Mouse (Mus musculus) heart, embryonic 11.5 days (tissue): Measurements from ENCODE around the gene Pitpna. TPM values are rescaled to one million over a fixed set of nuclear protein-coding genes. Genes with fewer than 3 reads are reported as not detected.

Experiments
- ATAC-seq: fragments of 200-750 bp; cut with Nextera tagmentation; replicated peaks from 2 replicates; pipeline ENCODE4 v1.8.0; 2017; ENCODE audit warnings: moderate library complexity; ENCODE audit not compliant: insufficient number of reproducible peaks, low FRiP score, low TSS enrichment
- H3K27ac ChIP-seq: fragments of 300-500 bp; sonication (generic); 2 replicates; pipeline ENCODE4 v1.5.1; 2014; ENCODE audit warnings: mild to moderate bottlenecking, low read depth, low read length
- H3K27me3 ChIP-seq: fragments of 300-500 bp; sonication (generic); 2 replicates; pipeline ENCODE4 v1.6.1; 2014; ENCODE audit warnings: mild to moderate bottlenecking, low read length, mixed read lengths; ENCODE audit not compliant: control insufficient read depth, insufficient read depth
- H3K36me3 ChIP-seq: fragments of 300-500 bp; sonication (generic); 2 replicates; pipeline ENCODE4 v1.6.1; 2014; ENCODE audit warnings: mild to moderate bottlenecking, low read length, moderate library complexity, mixed read lengths; ENCODE audit not compliant: control insufficient read depth, insufficient read depth
- H3K4me1 ChIP-seq: fragments of 300-500 bp; sonication (generic); 2 replicates; pipeline ENCODE4 v1.6.1; 2014; ENCODE audit warnings: low read length; ENCODE audit not compliant: control insufficient read depth, insufficient read depth
- H3K4me2 ChIP-seq: fragments of 300-500 bp; sonication (generic); 2 replicates; pipeline ENCODE4 v1.6.1; 2014; ENCODE audit warnings: mild to moderate bottlenecking, moderate library complexity
- H3K4me3 ChIP-seq: fragments of 300-500 bp; sonication (generic); 2 replicates; pipeline ENCODE4 v1.5.1; 2014; ENCODE audit warnings: low read depth, low read length
- H3K9ac ChIP-seq: fragments of 300-500 bp; sonication (generic); 2 replicates; pipeline ENCODE4 v1.6.1; 2014; ENCODE audit warnings: mild to moderate bottlenecking, low read depth, low read length, moderate library complexity
- H3K9me3 ChIP-seq: fragments of 300-500 bp; sonication (generic); replicated peaks from 2 replicates; pipeline ENCODE4 v1.6.1; 2016; ENCODE audit warnings: low read length; ENCODE audit not compliant: control insufficient read depth
- WGBS: fragments of 180-500 bp; shearing (Covaris S2); extraction: QIAGEN DNeasy Blood & Tissue Kit; methylation state at CpG from one replicate; pipeline ENCODE4 v1.1.7; 2014; ENCODE audit not compliant: insufficient replicate concordance; 5-methylcytosine and 5-hydroxymethylcytosine counted together
- polyA plus RNA-seq: library from polyadenylated mRNA; unstranded; fragments of >200 nt; fragmentation: Nextera tagmentation; extraction: Ambion mirVana; gene quantifications from 2 replicates; pipeline ENCODE4 v1.2.1, GENCODE M21; 2014

Gene Pitpna
- polyA plus RNA-seq, 1 experiment from 2014 or later: 59.7 TPM

GRCm38 (mm10) chr11:75652942-75653684 is 65.2 kb downstream of the Pitpna start:
- 25% methylated on average over 14 of the region's 14 CpGs for WGBS
- Histone ChIP-seq H3K9me3 (no peaks in the 10 kb centered on the region), H3K4me1 (peaks cover 62% of the 10 kb centered on the region), H3K4me2 (peak overlapping the region; percentile 88), H3K27me3 (no peaks in the 10 kb centered on the region), H3K9ac (peak overlapping the region; percentile 78), H3K27ac (peak overlapping the region; percentile 87), H3K36me3 (peaks cover under 1% of the 10 kb centered on the region), H3K4me3 (peak overlapping the region; percentile 56)
- no peak for ATAC-seq

GRCm38 (mm10) chr11:75653781-75654470 is 66.0 kb downstream of the Pitpna start:
- Histone ChIP-seq H3K9me3 (no peaks in the 10 kb centered on the region), H3K9ac (peak overlapping the region; percentile 78), H3K27me3 (no peaks in the 10 kb centered on the region), H3K4me2 (peak overlapping the region; percentile 88), H3K36me3 (peaks cover 6% of the 10 kb centered on the region), H3K4me1 (peaks cover 58% of the 10 kb centered on the region), H3K4me3 (peak overlapping the region; percentile 56), H3K27ac (peak overlapping the region; percentile 87)
- ATAC-seq: peak; percentile 70
- 2% methylated on average over 43 of the region's 45 CpGs for WGBS

GRCm38 (mm10) chr11:75654471-75655390 is 66.8 kb downstream of the Pitpna start:
- peaks cover 6% of the 10 kb centered on the region for H3K36me3 ChIP-seq
- 28% methylated on average over 25 of the region's 25 CpGs for WGBS
- peaks cover 54% of the 10 kb centered on the region for H3K4me1 ChIP-seq
- H3K27ac ChIP-seq: peak overlapping the region; percentile 87
- peak overlapping the region; percentile 89 for H3K9ac ChIP-seq
- no peaks in the 10 kb centered on the region for H3K9me3 ChIP-seq
- no peaks in the 10 kb centered on the region for H3K27me3 ChIP-seq
- H3K4me3 ChIP-seq: peak overlapping the region; percentile 78
- ATAC-seq: peak; percentile 0; the same call in 1 of the 2 replicates
- peak overlapping the region; percentile 88 for H3K4me2 ChIP-seq

GRCm38 (mm10) chr11:75655621-75656545 is 68.0 kb downstream of the Pitpna start:
- H3K27me3 ChIP-seq: no peaks in the 10 kb centered on the region
- H3K9me3 ChIP-seq: no peaks in the 10 kb centered on the region
- H3K27ac ChIP-seq: peak overlapping the region; percentile 87
- H3K4me2 ChIP-seq: peak overlapping the region; percentile 88
- H3K36me3 ChIP-seq: peaks cover 14% of the 10 kb centered on the region
- under 1% methylated on average over 77 of the region's 78 CpGs for WGBS
- peak; percentile 45 for ATAC-seq
- peaks cover 49% of the 10 kb centered on the region for H3K4me1 ChIP-seq
- peak overlapping the region; percentile 78 for H3K4me3 ChIP-seq
- peak overlapping the region; percentile 89 for H3K9ac ChIP-seq

GRCm38 (mm10) chr11:75656621-75657590 is 69.0 kb downstream of the Pitpna start:
- H3K4me3 ChIP-seq: peak overlapping the region; percentile 78
- no peaks in the 10 kb centered on the region for H3K9me3 ChIP-seq
- peak overlapping the region; percentile 87; the same call in 1 of the 2 replicates for H3K27ac ChIP-seq
- H3K36me3 ChIP-seq: peaks cover 24% of the 10 kb centered on the region
- no peak for ATAC-seq
- no peaks in the 10 kb centered on the region for H3K27me3 ChIP-seq
- peak overlapping the region; percentile 88 for H3K4me2 ChIP-seq
- peak overlapping the region; percentile 89 for H3K9ac ChIP-seq
- 51% methylated on average over 17 of the region's 20 CpGs for WGBS
- peaks cover 45% of the 10 kb centered on the region for H3K4me1 ChIP-seq

- H3K9me3 ChIP-seq: no peaks in the 10 kb centered on the region
- H3K4me1 ChIP-seq: peaks cover 35% of the 10 kb centered on the region
Measured at GRCm38 (mm10) chr11:75657841-75658240, 69.9 kb downstream of the Pitpna start.

GRCm38 (mm10) chr11:75658311-75658710 is 70.4 kb downstream of the Pitpna start:
- Histone ChIP-seq H3K9ac (no peak overlapping the region), H3K36me3 (peaks cover 35% of the 10 kb centered on the region), H3K9me3 (no peaks in the 10 kb centered on the region), H3K4me3 (no peak overlapping the region), H3K27ac (no peak overlapping the region), H3K4me1 (peaks cover 31% of the 10 kb centered on the region), H3K27me3 (no peaks in the 10 kb centered on the region), H3K4me2 (no peak overlapping the region)
- no peak for ATAC-seq
- WGBS: 91% methylated on average over 13 of the region's 13 CpGs

More at GRCm38 (mm10) chr11:75657841-75658240, 69.9 kb downstream of the Pitpna start:
- no peak overlapping the region for H3K27ac ChIP-seq
- H3K4me3 ChIP-seq: no peak overlapping the region
- H3K4me2 ChIP-seq: no peak overlapping the region
- no peak overlapping the region for H3K9ac ChIP-seq
- no peak for ATAC-seq
- H3K27me3 ChIP-seq: no peaks in the 10 kb centered on the region
- peaks cover 33% of the 10 kb centered on the region for H3K36me3 ChIP-seq
